Mouse (Mus musculus) layer of hippocampus, adult 9-11 months (tissue): ENCODE data around the gene Rtcb.

ENCODE experiments used
- DNase-seq: peaks from one replicate; pipeline ENCODE4 v3.0.0; 2022

The Rtcb gene

DNA sequence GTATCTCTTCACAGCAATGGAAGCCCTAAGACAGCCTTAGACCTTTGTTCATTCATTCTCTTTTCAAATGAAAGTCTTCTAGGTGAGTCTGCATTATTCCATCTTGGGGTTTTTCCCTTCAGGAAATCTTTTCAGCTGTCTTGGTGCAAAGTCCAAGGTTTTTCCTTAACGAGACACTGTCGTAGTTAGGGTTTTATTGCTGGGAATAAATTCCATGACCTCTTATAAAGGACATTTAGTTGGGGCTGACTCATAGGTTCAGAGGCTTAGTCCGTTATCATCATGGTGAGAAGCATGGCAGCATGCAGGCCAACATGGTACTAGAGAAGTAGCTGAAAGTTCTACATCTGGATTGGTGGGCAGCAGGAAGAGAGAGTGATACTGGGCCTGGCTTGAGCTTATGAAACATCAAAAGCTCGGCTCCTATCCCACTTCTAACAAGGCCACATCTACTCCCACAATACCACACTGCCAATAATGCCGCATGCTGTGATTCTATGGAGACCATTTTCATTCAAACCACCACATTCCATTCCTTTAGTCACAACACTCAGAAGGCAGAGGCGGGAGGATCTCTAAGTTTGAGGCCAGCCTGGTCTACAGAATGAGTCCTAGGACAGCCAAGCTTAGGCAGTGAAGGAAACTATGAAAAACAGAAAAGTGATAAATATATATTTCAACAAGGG, 21.2 kb downstream of the Rtcb start:
- DNase-seq: no peak

DNA sequence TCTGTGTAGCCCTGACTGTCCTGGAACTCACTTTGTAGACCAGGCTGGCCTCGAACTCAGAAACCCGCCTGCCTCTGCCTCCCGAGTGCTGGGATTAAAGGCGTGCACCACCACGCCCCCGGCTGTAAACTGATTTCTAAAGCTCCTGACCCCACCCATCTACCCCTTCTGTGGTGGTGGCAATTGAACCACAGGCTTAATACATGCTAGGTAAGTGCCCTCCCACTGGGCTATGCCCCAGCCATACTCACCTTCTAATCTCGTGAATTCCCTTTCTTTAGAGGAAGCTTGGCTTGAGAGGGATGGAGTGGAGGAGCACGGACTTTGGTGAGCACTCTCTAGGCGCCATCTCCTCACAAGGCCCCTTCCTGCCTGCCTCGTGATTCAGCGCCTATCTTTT, 27.7 kb downstream of the Rtcb start:
- DNase-seq: no peak

DNA sequence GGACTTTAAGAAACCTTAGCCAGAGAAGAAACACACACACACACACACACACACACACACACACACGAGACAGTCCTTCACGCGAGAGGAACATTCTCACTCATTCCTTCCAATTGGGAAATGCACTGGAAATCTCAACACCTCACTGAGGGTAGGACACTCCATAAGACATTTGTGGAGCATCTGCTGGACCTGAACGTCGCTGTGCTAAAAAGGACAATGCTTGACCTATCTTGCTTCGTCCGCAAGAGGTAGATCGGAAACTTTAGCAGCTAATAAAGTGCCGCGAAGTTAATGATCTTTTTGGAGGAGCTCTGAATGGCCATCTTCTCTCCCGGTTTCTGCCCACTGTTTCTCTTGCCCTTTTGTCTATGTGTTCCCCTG, 28.4 kb downstream of the Rtcb start:
- no peak for DNase-seq

DNA sequence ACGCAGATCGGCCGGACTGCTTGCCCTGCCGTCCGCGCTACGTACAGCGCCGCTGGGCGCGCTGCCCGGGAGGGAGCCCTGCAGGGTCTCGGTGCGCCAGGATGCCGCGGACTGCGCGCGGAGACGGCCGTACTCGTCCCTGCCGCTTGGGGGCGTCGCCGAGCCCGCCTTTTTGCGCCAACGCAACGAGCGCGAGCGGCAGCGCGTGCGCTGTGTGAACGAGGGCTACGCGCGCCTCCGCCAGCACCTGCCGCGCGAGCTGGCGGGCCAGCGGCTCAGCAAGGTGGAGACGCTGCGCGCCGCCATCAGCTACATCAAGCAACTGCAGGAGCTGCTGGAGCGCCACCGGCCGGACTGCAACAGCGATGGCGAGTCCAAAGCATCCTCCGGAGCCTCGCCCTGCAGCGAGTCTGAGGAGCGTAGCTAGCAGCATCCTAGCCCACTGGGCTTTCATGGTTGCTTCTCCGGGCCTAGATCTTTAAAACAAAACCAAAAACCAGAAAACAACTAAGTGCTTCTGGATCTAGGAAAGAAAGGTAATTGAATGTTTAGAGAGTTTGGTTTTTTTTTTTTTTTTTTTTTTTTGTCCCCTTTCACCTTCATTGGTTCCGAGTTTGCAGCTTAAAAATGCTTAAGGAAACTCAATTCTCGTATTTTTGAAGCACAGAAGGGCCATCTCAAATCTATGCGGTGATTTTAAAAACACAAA, 29.0 kb downstream of the Rtcb start:
- DNase-seq: peak; percentile 73

DNA sequence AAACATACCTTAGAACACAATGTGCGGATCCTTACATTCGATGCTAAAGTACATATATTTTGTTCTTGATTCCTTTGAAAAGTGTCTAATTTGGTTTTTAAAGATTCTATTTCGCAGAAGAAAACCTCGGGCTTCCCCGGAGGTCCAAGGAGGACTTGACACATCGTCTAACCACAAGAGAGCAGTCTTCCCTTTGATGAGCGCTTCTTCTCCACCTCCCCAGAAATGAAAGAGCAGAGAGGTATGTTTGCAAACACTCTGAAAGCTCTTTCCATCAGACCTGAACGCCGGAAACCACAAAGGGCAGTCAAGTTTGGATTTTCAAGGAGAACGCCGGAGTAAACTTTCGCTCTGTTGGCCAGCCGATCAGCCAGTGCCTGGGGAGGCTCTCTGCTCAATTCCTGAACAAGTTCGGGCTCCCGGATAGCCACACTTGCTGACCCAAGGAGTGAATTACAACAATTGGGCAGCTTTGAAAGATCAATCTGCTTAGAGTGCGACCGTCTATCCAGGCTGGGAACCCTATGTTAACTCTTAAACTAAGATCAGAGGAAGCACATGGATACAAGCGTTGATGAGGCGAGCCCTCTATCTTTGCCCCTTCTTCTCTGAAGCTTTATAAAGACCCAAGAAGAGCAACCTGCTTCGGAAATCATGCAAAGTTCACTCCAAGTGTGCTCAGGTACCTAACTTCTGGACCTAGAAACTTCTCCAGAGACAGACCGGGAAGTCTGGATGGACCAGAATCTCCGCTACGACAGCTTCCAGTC, 29.8 kb downstream of the Rtcb start, which contains the start of gene Ascl4:
TSS of gene Ascl4 (plus strand) at position 6 of the 770 bp plus-strand sequence.
- DNase-seq: no peak

DNA sequence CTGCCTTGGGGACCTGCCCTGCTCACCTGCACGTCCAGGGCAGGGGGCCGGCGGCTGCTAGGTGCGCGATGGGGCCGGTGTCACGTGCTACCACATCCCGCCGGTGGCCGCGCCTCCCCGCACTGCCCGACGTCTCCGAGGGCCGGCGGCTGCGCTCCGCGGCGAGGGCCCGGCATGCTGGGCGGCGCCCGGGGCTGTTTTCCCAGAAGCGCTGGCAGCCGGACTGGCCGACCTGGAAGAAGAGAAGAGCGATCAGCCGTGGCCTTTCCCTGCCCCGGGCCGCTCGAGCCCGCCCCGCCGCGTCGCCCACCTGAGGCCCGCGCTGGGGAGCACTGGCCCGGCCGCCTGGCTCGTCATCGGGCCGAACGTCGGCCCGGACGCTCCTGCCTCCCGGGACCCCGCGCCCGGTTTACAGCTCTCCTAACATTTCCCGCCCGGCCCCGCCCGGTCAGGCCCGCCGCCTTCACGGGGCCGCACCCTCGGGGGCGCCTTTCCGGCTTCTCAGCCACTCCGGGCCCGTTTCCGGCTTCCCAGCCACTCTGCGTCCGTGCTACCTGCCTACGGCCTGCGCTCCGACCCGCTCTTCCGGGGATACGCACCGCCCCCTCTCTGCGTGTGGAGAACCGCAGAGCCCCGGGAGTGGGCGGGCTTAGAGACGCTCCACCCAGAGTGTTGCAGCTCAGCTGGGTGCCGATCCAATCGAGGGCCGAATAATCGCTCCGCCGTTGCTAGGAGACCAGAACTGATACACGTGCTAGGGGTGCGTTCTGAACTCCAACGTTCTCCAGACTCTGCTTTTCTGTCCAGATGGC, 40.9 kb downstream of the Rtcb start, which contains the start of gene Prdm4:
TSS of gene Prdm4 (minus strand) at position 645 of the 812 bp plus-strand sequence.
- DNase-seq: peak; percentile 99
